Mouse (Mus musculus): ENCODE data around the gene S100a6. TPM values are rescaled to one million over a fixed set of nuclear protein-coding genes. Genes with fewer than 3 reads are reported as not detected.
A peak's percentile ranks its signal among the peaks of the same experiment; 100 is the strongest.

S100a6 gene
- polyA plus RNA-seq, 1 experiment from 2014 or later: 43.6 TPM

DNA sequence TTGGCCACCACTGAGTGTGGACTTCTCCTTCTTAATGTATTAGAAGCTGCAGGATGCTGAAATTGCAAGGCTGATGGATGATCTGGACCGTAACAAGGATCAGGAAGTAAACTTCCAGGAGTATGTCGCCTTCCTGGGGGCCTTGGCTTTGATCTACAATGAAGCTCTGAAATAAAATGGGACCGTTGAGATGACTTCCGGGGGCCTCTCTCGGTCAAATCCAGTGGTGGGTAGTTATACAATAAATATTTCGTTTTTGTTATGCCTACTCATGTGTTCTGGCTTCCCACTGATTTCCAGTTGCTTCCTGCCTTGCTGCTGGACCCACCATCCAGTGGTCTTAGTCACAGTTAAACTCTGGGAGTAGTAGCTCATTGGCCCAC lies 1.5 kb downstream of the S100a6 start:
- peaks cover 5% of the 10 kb centered on the region for H3K4me1 ChIP-seq
- no peaks in the 10 kb centered on the region for H3K36me3 ChIP-seq
- 81% methylated on average over 6 of the region's 6 CpGs for WGBS
- no peak for ATAC-seq (ENCODE audit: low FRiP score)
- no peak overlapping the region for H3K4me2 ChIP-seq
- no peak overlapping the region for H3K27ac ChIP-seq (replicated peaks)
- H3K9me3 ChIP-seq (replicated peaks): no peaks in the 10 kb centered on the region
- H3K27me3 ChIP-seq (replicated peaks): peaks cover 5% of the 10 kb centered on the region; the same call in 1 of the 2 replicates
- H3K4me3 ChIP-seq (replicated peaks): no peak overlapping the region
- no peak overlapping the region for H3K9ac ChIP-seq (replicated peaks)

DNA sequence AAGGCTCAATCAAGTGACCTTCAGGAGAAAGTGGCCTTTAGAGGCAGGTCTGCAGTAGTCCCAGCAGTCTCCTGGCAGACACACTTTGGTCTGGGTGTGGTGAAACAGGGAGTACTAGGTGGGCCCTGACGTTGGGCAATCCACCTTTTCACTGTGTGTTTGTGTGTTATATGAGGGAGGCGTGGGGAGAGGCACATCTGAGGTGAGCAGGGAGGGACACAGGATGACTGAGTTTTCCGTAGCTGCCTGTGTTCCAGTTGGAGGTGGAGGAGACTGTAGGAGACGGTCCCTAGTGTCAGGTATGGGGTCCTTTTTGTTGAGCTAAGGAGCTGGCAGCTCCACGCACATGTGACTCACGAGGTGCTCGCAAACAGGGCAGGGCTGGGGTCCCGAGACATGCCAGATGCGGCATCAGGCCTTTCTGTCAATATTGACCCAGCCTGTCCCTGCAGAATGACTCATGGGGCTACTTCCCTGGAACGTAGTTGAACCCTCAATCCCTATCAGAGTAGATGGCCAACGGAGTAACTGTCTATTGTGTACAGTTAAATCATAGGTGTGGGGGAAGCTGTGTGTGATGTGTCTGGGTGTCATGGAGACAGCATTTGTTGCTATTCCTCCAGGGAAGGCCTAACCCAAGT lies 2.0 kb downstream of the S100a6 start:
- H3K36me3 ChIP-seq: no peaks in the 10 kb centered on the region
- H3K9ac ChIP-seq (replicated peaks): no peak overlapping the region
- no peak overlapping the region for H3K4me3 ChIP-seq (replicated peaks)
- H3K4me2 ChIP-seq: no peak overlapping the region
- peaks cover 5% of the 10 kb centered on the region; the same call in 1 of the 2 replicates for H3K27me3 ChIP-seq (replicated peaks)
- no peak for ATAC-seq (ENCODE audit: low FRiP score)
- H3K9me3 ChIP-seq (replicated peaks): no peaks in the 10 kb centered on the region
- H3K27ac ChIP-seq (replicated peaks): no peak overlapping the region
- WGBS: 83% methylated on average over 11 of the region's 11 CpGs
- peaks cover 5% of the 10 kb centered on the region for H3K4me1 ChIP-seq

DNA sequence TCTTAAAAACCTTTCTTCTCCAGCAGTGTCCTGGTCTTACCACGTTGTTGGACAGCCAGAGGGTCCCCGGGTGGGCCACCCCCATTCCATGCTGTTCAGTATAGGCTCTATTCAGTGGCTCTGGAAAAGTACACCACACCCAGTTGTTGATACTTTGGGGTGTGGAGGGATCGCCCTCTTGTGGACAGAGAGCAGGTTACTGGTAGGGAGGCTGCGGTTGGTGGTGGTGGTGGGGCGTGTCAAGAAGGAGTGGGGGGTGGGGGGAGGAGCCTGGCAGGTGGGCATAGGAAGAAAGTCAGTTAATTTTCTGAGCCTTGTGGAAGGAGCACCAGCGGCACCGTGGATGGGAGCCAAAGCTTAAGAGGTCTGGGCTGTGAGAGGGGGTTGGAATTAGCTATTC lies 2.7 kb downstream of the S100a6 start:
- Histone ChIP-seq H3K4me3 (replicated peaks) (no peak overlapping the region), H3K27ac (replicated peaks) (no peak overlapping the region), H3K36me3 (no peaks in the 10 kb centered on the region), H3K4me1 (peaks cover 5% of the 10 kb centered on the region), H3K9ac (replicated peaks) (no peak overlapping the region), H3K4me2 (no peak overlapping the region), H3K9me3 (replicated peaks) (no peaks in the 10 kb centered on the region), H3K27me3 (replicated peaks) (peaks cover 5% of the 10 kb centered on the region; the same call in 1 of the 2 replicates)
- 16% methylated on average over 7 of the region's 7 CpGs for WGBS
- ATAC-seq (ENCODE audit: low FRiP score): 0 out of 2 replicates have a peak, but pooled peaks have one; percentile 48

DNA sequence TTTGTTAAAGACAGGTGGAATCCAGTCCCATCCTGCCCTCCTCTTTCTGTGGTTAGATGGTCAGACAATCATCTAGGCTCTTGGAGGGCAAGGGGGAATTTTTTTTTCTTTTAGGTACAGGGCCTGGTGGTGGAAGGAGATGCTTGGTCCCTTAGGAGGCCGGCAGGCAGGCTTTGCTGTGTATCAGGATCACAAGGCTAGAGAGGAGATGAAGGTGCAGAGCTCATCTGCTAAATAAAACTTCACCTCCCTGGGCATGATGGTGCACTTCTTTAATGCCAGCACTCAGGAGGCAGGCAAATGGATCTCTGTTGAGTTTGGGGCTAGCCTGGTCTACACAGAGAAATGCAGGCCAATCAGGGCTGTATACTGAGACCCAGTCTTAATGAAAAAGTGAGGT lies 3.2 kb downstream of the S100a6 start:
- whole genome bisulfite sequencing: 82% methylated on average over 1 of the region's 1 CpGs
- Histone ChIP-seq H3K4me2 (no peak overlapping the region), H3K9ac (replicated peaks) (no peak overlapping the region), H3K4me1 (peaks cover 5% of the 10 kb centered on the region), H3K27ac (replicated peaks) (no peak overlapping the region), H3K27me3 (replicated peaks) (peaks cover 5% of the 10 kb centered on the region; the same call in 1 of the 2 replicates), H3K36me3 (no peaks in the 10 kb centered on the region), H3K9me3 (replicated peaks) (no peaks in the 10 kb centered on the region), H3K4me3 (replicated peaks) (no peak overlapping the region)
- ATAC-seq (ENCODE audit: low FRiP score): no peak

DNA sequence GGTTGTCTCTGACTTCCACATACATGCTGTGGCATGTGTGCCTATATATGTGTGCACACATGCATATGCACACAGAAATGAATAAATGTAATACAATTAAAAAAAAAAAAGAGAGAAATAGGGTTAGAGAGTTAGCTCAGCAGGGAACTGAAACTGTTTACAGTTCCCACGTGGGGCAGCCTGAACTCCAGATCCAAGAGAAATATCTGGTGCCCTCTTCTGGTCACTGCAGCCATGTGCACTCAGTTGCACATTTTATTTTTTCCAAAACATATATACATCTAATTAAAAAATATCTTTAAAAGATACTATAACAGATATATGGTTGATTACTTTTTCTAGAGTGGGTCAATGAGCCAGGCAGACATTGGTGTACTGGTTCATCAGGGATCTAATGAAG lies 4.9 kb downstream of the S100a6 start:
- Histone ChIP-seq H3K27me3 (replicated peaks) (peaks cover 5% of the 10 kb centered on the region; the same call in 1 of the 2 replicates), H3K27ac (replicated peaks) (no peak overlapping the region), H3K4me3 (replicated peaks) (no peak overlapping the region), H3K9ac (replicated peaks) (no peak overlapping the region), H3K9me3 (replicated peaks) (no peaks in the 10 kb centered on the region), H3K36me3 (no peaks in the 10 kb centered on the region), H3K4me2 (no peak overlapping the region), H3K4me1 (peaks cover 5% of the 10 kb centered on the region)
- 21% methylated on average over 1 of the region's 1 CpGs for WGBS
- ATAC-seq (ENCODE audit: low FRiP score): no peak

DNA sequence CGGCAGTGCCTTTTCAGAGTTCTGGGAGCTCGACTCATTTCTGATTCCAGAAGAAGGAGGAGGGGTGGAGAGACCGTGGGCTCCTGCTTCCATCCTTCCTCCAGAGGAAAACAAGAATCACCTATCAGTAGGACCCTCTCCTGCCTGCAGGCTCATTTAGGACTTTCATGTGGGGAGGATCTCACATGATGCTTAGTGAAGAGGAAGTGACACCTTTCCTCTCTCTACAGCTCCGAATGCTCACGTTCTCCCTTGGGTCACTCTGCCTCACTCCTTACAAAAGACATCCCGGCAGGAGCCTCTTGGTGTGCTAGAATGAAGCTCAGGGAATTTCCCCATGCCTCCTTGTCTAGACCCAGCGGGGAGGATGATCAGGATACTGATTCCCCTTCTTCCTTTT lies 8.9 kb downstream of the S100a6 start:
- peaks cover 13% of the 10 kb centered on the region for H3K4me1 ChIP-seq
- ATAC-seq (ENCODE audit: low FRiP score): no peak
- no peak overlapping the region for H3K4me3 ChIP-seq (replicated peaks)
- no peak overlapping the region for H3K9ac ChIP-seq (replicated peaks)
- no peak overlapping the region for H3K27ac ChIP-seq (replicated peaks)
- no peak overlapping the region for H3K4me2 ChIP-seq
- no peaks in the 10 kb centered on the region for H3K36me3 ChIP-seq
- WGBS: 69% methylated on average over 7 of the region's 7 CpGs
- no peaks in the 10 kb centered on the region for H3K27me3 ChIP-seq (replicated peaks)
- H3K9me3 ChIP-seq (replicated peaks): no peaks in the 10 kb centered on the region

DNA sequence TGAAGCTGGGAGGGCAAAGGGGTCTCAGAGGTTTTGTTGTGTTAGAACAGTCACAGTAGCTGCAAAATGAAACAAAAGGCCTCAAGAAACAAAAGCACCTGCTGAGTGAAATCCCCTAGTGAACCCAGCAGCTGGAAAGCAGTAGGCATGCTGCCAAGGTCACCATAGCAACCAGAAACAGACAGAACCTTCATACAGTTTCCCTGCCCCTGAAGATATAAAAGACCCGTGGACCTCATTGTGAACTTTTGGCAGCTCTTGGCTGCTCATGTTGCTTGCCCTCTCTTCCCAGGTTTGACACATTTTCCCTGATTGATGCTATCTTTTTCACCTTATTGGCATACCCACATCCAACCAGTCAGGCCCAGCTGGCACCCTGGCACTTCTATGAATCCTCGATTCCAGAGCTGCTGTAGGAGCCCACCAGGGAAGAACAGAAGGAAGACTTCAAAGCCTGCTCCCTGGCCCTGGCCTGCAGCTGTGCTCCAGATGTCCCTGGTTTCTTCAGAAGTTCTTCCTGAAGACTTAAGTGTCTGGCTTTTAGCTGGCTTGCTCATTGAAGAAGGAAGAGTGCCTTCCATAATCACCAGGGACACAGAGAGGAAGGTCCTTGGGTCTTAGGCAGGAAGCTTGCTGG lies 10.9 kb downstream of the S100a6 start:
- 7% methylated on average over 2 of the region's 2 CpGs for WGBS
- H3K9ac ChIP-seq (replicated peaks): no peak overlapping the region
- H3K36me3 ChIP-seq: no peaks in the 10 kb centered on the region
- H3K27me3 ChIP-seq (replicated peaks): no peaks in the 10 kb centered on the region
- H3K9me3 ChIP-seq (replicated peaks): no peaks in the 10 kb centered on the region
- peak overlapping the region; percentile 39 for H3K27ac ChIP-seq (replicated peaks)
- peaks cover 13% of the 10 kb centered on the region for H3K4me1 ChIP-seq
- no peak overlapping the region for H3K4me2 ChIP-seq
- H3K4me3 ChIP-seq (replicated peaks): no peak overlapping the region
- peak; percentile 41; the same call in 1 of the 2 replicates for ATAC-seq (ENCODE audit: low FRiP score)

DNA sequence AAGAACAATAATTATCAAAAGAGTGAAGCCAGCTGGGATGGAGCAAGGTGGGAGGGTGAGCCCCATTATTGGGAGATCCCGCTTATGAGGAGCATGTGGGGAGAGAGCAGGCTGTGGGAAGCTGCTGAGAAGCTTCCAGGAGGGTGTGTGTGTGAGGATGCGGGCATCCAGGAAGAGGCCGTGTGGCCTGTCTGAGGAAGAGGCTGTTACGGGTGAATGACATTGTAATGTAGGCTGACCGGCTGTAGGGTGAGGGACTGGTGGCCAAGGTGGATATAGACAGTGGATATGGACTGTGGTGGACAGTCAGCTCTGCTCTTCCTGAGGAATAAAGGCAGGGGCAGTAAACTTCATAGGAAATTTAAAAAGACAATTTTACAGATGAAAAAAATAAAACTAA lies 12.8 kb downstream of the S100a6 start:
- Histone ChIP-seq H3K4me1 (peaks cover 13% of the 10 kb centered on the region), H3K9me3 (replicated peaks) (no peaks in the 10 kb centered on the region), H3K9ac (replicated peaks) (no peak overlapping the region), H3K27ac (replicated peaks) (no peak overlapping the region), H3K36me3 (no peaks in the 10 kb centered on the region), H3K4me2 (no peak overlapping the region), H3K27me3 (replicated peaks) (no peaks in the 10 kb centered on the region), H3K4me3 (replicated peaks) (no peak overlapping the region)
- WGBS: 77% methylated on average over 5 of the region's 5 CpGs
- ATAC-seq (ENCODE audit: low FRiP score): no peak

DNA sequence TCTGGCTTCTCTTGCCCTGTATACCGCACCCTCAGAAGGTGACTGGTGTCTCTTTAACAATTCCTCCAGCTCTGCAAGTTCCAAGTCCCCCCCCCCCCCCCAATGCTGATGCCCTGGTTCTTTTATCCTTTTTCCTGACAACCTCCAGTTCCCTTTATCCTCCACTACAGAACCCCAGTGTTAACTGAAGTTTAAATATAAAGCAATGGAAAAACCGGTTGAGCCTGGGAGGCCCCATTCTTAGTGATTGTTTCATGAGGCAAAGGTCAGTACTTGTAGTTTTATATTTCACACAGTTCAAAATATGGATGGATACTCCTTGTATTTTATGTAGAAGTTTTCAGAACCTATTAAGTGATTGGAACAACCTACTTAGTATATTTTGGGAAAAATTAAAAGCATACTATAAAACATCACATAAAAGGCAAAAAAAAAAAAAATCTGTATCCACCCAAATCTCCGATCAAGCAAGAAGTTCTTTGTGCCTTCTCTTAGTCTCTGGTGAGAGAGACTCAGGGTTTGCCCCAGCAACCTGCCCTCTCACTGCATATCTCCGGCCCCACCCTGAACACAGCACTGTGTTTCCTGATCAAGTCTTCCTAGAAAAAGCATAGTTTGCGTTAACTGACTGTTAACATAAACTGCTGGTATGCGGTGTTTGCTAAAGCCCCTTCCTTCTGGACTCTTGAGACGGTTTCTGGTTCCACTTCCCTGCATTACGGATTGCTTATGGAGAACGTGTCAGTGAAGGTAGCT lies 13.8 kb downstream of the S100a6 start:
- H3K27me3 ChIP-seq (replicated peaks): no peaks in the 10 kb centered on the region
- H3K36me3 ChIP-seq: no peaks in the 10 kb centered on the region
- H3K9ac ChIP-seq (replicated peaks): no peak overlapping the region
- H3K4me2 ChIP-seq: no peak overlapping the region
- peaks cover 13% of the 10 kb centered on the region for H3K4me1 ChIP-seq
- H3K9me3 ChIP-seq (replicated peaks): no peaks in the 10 kb centered on the region
- ATAC-seq (ENCODE audit: low FRiP score): no peak
- no peak overlapping the region for H3K27ac ChIP-seq (replicated peaks)
- no peak overlapping the region for H3K4me3 ChIP-seq (replicated peaks)
- WGBS: 83% methylated on average over 9 of the region's 9 CpGs

DNA sequence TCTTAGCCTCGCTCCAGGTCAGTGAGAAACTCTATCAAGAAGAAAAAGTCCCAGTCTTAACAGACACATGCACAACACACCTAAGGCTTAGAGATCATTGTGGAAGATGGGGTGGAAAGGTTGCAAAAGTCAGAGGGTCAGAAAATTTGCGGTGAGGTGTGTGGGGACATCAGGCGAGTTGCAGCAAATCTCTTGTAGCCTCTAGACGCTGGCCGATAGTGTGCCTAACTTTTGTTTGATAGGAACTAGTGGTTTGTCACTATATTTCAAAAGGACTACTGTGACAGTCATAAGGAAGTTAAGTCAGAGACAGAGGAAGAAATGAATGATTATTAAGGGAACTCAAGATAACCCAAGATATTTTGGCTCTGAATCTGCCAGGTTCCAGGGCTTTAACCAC lies 14.7 kb downstream of the S100a6 start:
- Histone ChIP-seq H3K27ac (replicated peaks) (no peak overlapping the region), H3K4me3 (replicated peaks) (no peak overlapping the region), H3K9me3 (replicated peaks) (no peaks in the 10 kb centered on the region), H3K36me3 (no peaks in the 10 kb centered on the region), H3K4me1 (peaks cover 13% of the 10 kb centered on the region), H3K27me3 (replicated peaks) (no peaks in the 10 kb centered on the region), H3K4me2 (no peak overlapping the region), H3K9ac (replicated peaks) (no peak overlapping the region)
- 94% methylated on average over 5 of the region's 5 CpGs for WGBS
- ATAC-seq (ENCODE audit: low FRiP score): no peak

DNA sequence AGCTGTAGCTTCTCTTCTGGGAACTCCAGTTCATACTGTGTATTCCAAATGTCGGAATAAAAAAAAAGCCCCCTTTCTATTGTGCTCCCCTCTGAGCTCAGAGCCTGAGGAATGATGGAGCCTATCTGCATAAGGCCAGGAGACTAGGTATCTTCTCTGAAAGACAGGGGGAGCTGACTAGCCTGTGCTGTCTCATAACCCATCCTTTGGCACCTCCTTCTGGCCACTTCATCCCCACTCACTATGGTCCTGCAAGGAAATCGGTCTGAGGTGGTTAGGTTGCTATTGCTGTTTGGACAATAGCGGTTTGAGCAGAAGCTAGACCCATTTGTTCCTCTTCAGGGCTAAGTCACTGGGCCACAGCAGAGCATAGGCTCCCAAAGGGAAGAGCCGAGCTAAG lies 15.1 kb downstream of the S100a6 start:
- Histone ChIP-seq H3K9me3 (replicated peaks) (no peaks in the 10 kb centered on the region), H3K4me1 (peaks cover 13% of the 10 kb centered on the region), H3K27ac (replicated peaks) (no peak overlapping the region), H3K4me2 (no peak overlapping the region), H3K9ac (replicated peaks) (no peak overlapping the region), H3K27me3 (replicated peaks) (no peaks in the 10 kb centered on the region), H3K36me3 (no peaks in the 10 kb centered on the region), H3K4me3 (replicated peaks) (no peak overlapping the region)
- WGBS: 63% methylated on average over 4 of the region's 4 CpGs
- no peak for ATAC-seq (ENCODE audit: low FRiP score)

DNA sequence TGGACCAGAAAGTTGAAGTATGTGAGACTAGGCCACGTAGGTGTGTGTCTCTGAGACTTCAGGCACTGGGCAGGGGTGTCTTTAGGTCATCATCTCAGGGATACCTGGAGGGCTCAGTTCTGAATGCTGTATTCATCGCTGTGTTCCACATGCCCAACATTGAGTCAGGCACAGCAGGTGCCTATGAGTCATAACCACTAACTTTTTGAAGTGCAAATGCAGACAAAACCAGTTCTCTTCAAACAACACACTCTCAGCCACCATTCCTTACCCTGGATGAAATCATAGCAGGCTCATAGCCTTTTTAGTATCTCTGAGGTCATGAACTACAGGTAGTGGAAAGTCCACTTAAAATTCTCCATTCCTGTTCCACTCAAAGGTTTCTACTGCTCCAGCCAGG lies 16.6 kb downstream of the S100a6 start:
- no peaks in the 10 kb centered on the region; the same call in 1 of the 2 replicates for H3K4me1 ChIP-seq
- ATAC-seq (ENCODE audit: low FRiP score): no peak
- no peaks in the 10 kb centered on the region for H3K9me3 ChIP-seq (replicated peaks)
- no peak overlapping the region for H3K9ac ChIP-seq (replicated peaks)
- no peak overlapping the region for H3K27ac ChIP-seq (replicated peaks)
- H3K27me3 ChIP-seq (replicated peaks): no peaks in the 10 kb centered on the region
- H3K36me3 ChIP-seq: no peaks in the 10 kb centered on the region
- 85% methylated on average over 2 of the region's 2 CpGs for WGBS
- no peak overlapping the region for H3K4me3 ChIP-seq (replicated peaks)
- H3K4me2 ChIP-seq: no peak overlapping the region
